Mouse (Mus musculus): ENCODE measurements around the gene Slc25a13.

Gene Slc25a13

DNA sequence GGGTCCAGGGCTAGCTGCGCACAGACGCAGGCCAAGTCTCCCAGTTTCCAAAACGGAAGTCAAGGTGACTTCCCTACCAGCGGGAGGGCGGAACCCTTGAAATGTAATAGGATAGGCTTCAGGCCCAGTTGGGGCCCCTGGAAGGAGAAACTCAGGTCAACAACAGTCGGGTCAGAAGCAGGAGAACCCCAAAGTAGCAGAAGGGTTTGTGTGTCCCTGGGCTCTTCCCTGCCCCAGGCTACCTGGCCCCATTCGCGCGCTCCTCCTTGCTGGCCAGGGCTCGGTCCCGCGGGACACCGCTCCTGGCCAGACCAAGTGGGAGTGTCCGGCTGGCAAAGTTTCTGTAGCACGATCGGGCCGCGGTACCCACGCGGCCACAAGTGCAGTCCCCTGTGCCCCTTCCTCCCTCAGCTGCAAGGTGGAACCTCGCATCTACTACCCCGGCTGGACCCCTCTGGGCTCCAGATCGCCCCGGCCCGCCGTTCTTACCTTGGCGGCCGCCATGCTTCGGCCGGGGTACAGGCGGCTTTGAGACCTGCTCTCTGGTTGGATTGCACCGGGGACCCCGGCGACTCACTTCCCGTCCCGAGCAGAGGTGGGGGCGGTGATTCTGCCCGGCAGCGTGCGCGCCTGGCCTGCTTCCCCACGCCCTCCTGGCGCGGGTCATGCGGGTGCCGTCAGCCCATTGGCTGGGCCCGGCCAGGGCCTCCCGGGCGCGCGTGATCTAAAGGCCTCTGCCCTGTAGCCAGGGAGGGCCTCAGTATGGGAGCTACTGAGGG, at the start of gene Slc25a13:
Gene Slc25a13 (minus strand): TSS at position 667 of the 779 bp plus-strand sequence.
- DNase-seq, result peak; percentile 88

DNA sequence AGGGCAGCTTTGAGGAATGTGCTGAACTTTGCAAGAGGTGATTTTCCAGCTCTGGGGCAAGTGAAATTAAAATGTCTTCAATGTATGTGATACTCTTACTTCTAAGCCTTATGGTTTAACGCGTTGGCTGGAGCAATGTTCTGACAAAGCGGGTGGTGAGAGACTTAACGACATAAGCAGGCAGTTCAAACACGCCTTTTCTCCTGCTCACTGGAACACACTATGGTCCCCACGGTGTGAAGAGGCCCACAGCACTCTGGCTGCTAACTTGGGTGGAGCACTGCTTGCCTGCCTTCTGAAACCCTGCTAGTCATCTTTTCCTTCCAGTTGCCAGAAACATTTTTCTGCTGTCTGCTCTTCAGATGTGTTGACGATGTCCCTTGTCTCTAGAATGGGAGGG, 48.8 kb upstream of the Slc25a13 start:
- DNase-seq, result no peak

DNA sequence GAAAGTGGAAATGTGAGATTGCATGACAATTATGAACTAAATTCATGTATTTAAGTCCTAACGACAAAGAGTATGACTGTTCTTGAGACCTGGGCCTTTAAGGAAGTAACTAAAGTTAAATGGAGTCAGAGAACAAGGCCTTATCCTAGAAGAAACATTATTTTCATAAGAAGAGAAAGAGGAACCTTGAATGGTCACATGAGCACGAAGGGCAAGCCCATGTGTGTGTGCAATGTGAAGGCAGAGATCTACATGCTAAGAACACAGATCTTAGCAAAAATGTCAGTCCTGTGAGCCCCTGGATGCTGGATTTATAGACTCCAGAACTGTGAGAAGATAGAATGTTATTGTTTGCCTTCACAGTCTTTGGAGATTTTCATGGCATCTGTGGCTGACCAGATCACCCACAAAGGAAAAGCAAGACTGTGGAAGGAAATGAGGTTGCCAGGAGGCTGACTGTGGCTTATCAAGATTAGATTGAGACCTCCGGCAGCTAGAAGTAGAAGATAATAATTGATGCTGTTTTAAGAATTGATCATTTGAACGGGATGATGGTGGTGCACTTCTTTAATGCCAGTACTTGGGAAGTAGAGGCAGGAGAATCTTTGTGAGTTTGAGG, 46.4 kb upstream of the Slc25a13 start:
- DNase-seq, result no peak

DNA sequence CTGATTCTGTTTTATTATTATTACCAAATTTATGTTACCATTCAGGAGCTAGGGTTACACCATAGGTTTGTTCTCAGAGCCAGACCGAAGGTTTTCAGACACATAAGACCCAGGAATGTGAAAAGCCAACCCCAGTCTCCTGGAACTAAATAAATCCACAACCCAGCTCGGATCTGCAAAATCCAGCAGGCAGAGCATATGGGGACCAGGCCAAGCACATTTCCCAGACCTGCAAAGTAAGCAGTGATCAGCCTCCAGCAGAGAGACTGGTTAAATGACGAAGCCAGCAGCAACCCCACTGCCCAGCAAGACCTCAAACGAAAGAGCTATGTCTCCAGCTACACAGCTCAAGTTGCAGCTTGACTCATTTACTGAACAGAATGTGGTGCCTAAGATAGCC, 43.9 kb upstream of the Slc25a13 start:
- no peak for DNase-seq

DNA sequence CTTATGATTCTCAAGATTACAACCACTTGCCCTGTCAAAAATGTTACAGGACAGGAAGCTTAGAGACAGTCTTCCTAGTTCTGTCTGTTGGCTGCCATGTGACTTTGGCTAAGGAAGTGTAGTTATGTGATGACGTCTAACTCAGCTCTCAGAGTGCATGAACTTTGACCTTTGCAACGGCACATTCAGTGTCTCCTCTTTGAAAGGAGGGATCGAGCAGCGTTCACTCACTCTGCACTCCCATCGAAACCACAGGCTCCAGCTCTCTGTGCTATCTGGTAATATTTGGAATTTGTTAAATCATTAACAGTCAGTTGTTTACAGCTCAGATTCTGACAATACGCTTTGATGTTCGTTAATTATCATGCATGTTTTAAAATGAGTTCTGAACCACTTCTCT, 31.5 kb upstream of the Slc25a13 start:
- peak; percentile 10 for DNase-seq

DNA sequence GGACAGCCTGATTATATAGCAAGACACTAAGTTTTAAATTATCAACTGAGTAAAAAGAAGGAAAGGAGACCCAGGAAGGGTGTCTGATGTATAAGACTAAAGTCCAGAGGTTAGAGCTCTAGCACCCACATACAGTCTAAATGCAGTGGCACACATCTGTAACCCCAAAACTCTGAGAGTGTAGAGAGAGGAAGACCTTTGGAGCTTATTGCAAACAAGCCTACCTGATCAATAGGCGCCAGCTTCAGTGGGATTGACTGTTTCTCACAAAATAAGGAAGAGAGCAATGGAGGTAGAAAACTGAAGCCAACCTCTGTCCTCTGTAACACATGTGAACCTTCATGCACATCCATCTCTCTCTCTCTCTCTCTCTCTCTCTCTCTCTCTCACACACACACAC, 26.9 kb upstream of the Slc25a13 start:
- no peak for DNase-seq

DNA sequence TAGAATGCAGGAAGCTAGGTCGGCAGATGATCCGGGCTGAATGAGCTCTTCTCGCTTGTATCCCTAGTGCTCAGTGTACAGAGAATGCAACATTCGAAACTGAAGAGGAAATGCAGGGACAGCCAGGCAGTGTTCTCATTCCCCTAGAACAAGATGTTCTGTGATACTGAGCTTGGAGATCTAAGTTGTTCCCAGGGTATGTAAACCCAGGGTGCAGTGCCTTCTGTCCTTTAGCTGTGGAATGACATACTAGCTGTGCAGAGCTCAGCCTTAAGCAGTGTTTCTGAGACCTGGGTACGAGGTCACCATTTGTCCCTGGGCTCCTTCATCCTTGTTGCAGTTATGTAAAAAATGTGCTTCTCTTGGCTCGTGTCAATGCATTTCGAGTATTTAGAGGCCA, 25.1 kb upstream of the Slc25a13 start:
- no peak for DNase-seq

DNA sequence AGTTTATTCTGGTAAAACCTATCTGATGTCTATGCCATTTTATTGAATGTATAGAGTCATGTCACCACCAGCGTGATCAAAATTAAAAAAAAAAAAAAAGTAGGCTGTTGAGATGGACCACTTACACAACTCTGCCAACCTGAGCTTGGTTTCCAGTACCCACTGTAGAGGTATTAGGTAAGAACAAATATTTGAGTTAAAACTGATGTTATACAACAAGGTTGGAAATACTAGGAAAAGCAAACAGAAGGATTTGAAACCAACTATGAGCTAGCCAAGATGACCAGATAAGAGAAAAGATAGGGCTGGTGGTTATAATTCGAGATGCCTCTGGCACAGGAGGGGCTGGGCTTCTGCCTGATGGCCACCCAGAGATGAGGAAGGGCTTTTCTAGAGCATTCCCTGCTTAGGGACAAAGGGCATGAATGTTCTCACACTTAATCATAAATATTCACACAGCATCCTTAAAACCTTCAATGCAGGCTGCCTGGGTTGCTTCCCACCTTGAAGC, 19.9 kb upstream of the Slc25a13 start:
- no peak for DNase-seq

DNA sequence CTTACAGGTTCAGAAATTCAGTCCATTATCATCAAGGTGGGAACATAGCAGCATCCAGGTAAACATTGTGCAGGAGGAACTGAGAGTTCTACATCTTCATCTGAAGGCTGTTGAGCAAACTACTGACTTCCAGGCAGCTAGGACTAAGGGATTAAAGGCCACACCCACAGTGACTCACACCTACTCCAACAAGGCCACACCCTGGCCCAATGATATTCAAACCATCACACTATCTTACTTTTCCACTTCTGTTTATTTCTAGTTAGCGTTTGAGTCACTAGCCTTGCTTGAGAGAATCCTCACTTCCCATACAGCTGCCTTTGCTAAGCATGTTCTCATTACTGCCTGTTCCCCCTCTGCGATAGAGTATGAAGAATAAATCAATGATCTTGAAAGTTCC, 13.3 kb upstream of the Slc25a13 start:
- no peak for DNase-seq

DNA sequence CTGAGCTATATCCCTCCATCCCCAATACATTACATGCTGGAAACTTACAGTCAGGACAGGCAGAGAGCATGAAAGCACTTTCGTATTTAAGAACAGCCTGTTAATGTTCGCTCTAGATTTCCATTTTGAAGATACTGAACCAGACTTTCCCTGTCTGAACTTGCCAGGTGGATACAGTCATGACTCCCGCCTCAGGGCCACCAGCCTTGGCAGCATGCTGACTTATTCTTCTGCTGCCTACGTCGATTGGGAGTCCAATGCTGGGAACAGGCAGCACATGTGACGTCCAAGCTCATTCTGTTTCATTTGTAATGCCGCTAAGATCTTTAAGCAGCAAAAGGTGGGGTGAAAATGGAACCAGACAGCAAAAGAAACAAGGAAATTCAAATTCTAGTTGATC, 5.7 kb upstream of the Slc25a13 start:
- no peak for DNase-seq

DNA sequence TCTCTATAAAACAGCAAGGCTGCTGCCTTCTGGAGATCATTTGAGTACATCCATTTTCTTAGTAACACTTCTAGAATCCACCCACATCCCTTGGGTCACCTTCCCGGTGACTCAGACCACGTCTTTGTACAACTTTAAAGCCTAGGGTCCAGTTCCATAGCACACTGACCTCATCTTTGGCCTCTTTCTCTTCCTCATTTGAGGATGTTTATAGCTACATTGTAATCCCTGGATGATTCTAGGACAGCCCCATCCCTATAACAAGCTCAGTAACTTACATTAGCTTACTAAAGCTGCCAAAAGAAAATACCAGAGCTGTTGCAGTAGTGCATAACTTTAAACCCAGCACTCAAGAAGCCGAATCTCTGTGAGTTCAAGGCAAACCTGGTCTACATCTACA, 3.6 kb upstream of the Slc25a13 start:
- no peak for DNase-seq

DNA sequence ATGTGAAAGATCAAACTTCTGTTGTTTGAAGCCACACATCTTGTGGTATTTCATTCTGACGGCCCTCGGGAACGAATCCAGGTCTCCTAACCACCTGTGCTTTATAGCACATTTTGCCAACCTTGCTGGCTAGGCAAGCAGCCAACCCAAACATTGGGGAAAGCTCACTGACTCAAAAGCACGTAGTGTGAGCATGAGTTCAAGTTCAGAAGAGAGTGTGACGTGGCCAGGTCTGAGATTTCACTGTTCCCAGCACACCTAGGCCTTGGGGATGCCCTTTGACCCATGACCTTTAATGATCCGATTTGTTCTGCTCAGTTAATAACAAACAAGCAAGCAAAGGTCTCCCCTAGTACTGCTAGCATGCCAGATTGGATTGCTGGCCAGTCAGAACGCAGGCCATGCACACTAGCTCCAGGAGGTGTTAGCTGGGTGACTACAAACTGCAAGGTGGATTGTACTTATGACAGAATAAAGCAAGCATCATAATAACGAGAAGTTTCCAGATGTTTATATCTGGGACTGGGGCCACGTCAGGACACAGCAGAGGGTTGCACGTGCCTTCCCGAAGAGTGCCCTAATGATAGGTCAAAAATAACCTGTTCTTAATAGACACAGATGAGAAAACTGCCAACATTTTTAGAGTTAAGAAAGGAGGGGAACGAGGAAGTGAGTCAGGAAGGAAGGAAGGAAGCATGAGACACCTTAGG, 2.8 kb upstream of the Slc25a13 start:
- DNase-seq, result peak; percentile 85

DNA sequence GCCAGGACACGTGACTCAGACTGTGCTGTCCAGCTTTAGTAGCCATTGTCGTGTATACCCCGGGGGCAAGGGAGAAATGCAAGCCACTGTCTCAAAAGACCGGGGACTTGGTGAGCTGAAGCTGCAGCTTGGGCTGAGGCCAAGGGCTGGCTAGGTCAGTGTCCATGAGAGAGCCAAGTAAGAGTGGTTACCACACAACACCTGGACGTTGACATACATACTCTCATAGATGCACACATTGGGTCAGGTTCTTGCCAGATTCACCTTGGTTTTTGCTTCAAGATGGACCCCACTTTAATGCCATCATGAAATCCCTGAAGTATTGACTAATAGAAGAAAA, 283 bp upstream of the Slc25a13 start:
- DNase-seq, result no peak

DNA sequence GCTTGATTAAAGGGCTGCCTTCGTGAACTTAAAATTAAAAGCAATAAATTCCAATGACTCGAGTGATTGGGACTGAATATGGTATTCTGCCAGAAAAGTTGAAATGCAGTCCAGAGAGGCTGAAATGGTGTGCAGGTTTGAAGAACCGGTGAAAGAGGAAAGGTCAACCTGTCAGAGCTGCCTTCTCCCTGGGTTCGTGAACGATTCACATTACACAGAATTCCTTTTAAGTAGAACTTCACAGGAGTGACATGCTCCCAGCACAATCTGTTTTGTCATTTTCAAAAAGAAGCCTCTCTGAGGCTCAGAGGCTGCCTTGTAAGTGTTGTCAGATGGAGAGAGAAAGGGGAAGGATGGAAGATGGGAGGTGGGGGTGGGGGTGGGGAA, 860 bp downstream of the Slc25a13 start:
- DNase-seq, result no peak

DNA sequence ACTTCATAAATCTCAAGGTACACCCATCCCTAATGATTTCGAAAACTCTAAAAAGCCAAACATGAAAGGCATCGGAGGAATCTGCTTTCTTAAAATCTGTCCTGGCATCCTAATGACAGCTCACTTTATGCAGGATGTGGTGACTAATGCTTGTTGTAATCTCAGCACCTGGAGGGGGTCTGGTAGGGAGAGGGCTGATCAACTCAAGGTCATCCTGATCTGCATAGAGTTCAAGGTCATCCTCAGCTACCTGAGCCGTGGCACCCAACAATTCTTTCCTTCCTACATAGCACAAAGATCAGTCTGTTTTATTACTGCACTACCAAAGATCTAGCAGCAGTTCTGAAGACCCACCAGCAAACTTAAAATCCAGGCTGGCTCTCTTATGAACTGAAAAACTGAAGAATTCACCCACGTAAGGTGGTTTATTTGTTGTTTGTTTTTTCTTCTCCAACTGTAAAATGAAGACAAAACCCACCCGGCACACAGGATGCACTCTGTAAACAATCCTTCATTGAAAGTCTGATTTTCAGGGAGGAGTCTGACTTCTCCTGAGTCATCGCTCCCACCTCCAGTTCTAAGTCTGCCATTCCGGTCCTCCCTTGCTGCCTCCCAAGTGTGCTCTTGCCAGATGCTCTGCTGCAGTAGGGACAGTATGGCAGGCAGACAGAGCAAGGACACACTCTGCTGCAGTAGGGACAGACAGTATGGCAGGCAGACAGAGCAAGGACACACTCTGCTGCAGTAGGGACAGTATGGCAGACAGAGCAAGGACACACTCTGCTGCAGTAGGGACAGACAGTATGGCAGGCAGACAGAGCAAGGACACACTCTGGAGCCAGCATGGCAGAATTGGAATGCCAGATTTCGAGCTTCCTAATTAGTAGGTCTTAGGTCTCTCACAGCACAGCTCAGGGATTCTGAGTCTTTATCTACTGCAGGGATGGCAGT, 4.3 kb downstream of the Slc25a13 start:
- DNase-seq, result no peak

DNA sequence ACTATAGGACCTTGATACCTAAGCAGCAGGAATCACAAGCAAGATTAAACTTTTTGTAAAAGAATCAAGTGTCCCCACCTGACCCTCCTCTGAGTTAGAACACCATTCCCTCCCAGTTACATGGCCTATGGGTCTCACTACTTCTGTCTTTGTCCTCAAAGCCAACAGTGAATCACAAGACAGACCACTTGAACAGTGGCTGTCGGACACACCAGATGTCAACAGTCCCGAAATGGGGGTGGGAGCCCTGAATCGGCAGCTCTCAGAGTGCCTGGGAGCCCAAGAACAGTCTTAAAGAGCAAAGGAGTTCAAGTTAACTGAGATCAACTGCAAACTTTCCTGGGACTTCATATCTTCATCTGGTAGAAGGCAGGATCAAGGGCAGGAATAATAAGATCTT, 5.0 kb downstream of the Slc25a13 start:
- no peak for DNase-seq

DNA sequence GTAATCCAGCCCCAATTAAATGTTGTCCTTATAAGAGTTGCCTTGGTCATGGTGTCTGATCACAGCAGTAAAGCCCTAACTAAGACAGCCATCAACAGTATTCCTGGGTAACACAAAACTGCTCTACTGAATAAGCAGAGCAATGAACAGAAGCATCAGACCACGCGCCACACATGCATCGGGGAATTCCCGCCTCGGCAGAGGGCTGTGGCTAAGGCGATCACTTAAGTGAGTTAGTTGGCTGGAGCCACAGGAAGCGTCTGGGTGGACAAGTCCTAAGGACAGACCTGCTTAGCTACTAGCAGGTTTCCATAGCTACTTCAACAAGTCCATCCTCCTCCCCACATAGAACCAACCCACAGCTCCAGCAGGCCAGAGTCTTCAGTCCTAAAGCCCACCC, 6.3 kb downstream of the Slc25a13 start:
- DNase-seq, result no peak

DNA sequence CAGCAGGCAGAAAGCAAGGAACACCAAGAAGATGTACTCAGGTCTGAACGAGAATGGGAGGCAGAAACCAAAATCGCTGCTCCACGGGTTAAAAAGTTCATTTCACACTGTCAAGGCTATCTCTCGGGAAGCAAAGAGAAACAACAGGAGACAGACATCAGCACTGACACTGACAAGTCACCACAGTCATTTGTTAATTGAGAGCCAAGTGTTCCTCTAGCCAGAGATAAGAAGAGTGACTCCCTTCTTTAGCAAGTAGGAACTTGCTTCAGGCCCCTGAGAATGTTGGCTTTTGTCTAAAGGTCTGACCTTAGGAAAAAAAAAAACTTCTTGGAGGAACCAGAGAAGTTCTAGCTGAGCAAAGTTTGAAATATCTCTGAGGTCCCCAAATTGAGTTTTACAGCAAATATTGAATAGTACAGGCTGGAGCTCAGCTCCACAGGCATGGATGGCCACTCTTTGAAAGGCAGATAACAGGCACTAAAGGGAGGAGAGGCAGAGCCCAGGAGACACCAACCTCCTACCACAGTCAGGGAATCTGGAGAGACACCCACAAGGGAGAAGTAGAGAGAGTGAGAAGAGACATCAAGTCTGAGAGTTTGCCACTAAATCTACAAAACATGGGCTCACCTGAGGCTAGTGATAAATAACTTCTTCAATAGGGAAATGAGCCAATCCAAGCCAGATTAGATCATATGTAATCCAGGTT, 8.5 kb downstream of the Slc25a13 start:
- no peak for DNase-seq

DNA sequence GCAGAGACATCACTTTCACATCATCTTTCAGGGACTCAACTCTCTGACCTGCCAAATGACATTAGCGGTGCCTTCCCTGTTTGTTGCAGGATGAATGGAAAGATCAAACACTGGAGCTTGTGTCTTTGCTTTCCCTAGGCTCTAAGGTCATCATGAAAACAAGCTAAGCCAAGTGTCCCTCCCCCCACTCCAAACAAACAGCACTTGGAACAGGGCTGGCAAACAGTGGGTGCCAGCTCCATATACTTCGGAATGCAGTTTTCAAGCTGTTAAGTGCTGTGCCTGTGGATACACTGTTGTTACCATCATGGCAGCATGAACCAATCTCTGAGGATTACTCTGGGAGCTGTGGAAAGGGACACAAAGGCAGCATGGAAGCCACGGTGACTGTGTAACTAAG, 9.1 kb downstream of the Slc25a13 start:
- no peak for DNase-seq

DNA sequence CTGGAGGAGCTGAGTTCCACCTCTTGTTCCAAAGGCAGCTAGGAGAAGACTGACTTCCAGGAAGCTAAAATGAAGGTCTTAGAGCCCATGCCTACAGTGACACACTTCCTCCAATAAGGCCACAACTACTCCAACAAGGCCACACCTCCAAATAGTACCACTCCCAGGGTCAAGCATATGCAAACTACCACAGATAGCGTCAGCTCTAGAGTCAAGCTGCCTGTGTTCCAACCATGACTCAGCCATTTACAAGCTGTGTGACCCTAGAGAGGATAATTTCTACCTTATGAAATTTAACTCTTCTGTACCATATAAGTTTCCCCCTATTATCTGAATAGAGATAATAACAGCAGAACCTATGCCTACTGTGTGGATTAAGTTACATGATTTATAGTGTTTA, 9.6 kb downstream of the Slc25a13 start:
- no peak for DNase-seq

DNA sequence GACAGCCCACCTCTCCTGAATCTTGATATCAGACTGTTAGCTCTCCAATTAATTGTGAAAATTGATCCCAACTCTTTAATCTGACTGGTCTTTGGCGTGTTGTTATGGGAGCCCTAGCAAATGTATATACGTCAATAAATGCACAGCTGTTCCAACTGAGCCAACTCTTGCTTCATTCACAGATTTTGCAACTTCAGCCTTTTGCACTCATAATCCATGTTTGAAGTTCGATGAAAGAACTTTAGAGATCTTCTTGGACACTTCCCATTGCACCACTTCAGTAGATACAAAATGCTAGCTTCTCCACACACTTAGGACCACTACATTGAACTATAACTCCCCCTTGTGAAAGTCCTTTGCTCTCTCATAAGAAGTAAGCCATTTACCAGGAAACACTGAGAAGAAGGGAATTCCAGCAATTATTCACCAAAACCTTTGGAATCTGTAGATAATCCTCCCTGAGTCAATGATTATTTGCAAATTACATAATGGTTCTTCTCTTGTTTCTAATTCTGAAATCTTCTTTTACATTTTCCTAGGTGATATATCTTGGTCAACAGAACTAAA, 11.3 kb downstream of the Slc25a13 start:
- no peak for DNase-seq

DNA sequence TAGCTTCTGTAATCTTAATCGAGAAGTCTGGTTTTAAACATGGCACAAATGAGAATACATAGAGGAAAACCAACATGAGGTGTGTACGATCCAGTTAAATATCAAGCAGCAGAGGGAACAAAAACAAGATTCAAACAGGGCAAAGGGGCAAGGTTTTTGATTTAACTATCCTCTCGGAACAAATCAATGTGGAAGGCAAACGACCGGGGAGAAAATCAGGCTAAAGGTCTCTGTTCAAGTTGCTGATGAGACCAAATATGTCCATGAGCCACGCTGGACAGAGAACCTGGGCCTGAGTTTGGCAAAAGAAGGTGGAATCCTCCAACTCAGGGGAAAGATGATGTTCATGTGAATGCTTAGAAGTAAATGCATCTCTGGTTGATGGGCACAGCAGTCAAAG, 14.5 kb downstream of the Slc25a13 start:
- DNase-seq, result no peak

All from kidney, adult 18-20 months (tissue).